Mouse (Mus musculus) kidney, adult 2 months (tissue): ENCODE results near the gene Rhot1.

Experiments used
- CTCF ChIP-seq: fragments of 200-500 bp; conservative IDR thresholded peaks from 2 replicates; pipeline ENCODE4 v1.5.1; 2011; ENCODE audit warnings: low read depth, mild to moderate bottlenecking, control low read depth, low read length, moderate library complexity, mixed read lengths; ENCODE audit not compliant: insufficient read depth, insufficient read length
- POLR2A ChIP-seq: fragments of 200-500 bp; IDR thresholded peaks from one replicate; pipeline ENCODE4 v1.6.1; 2011; ENCODE audit warnings: low read depth, low read length, control low read depth

DNA sequence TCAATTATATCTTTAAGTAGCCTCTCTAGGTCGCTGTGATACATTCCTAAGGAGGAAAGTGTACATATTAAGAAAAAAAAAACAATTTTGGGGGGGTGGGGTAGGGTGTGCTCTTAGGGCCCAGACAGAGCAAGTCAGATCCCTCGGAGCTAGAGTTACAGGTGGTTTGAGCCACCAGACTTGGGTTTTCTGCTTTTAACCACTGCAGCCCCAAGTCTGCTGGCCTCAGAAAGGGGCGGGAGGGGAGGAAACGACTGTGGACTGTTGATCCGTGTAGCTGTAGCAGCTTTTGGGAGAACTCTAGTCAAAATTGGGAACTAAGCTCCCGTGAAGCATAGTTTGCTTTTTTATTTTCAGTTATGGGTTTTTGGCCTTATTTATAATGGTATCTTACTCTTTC is 1.5 kb downstream of the Rhot1 start:
- no peak for TF ChIP-seq POLR2A
- no peak for TF ChIP-seq CTCF
